Mouse (Mus musculus): ENCODE results near the gene Snorc. TPM values are rescaled to one million over a fixed set of nuclear protein-coding genes. Genes with fewer than 3 reads are reported as not detected.
"Not testable (repeated sequence)": the region's sequence is repeated elsewhere in the genome, so short reads cannot be mapped to it uniquely, and the experiment has no call there.

The Snorc gene
- not detected in 2 replicates for total RNA-seq (2014; rRNA removed)
- 0.79 and 1.5 TPM in 2 replicates for polyA plus RNA-seq (2015; fragmentation: Nextera tagmentation; extraction: Ambion mirVana)

GRCm38 (mm10) chr1:87469971-87470370 lies at the start of gene Snorc:
Snorc (plus strand) TSS chr1:87470271.
- H3K4me3 ChIP-seq (ENCODE audit: low read depth, low read length); H3K27me3 ChIP-seq (ENCODE audit: insufficient read depth, low read length); H3K27ac ChIP-seq (ENCODE audit: low read depth, low read length); DNase-seq; H3K9me3 ChIP-seq (ENCODE audit: low read length); H3K36me3 ChIP-seq (ENCODE audit: insufficient read depth); ATAC-seq; H3K9ac ChIP-seq; H3K4me1 ChIP-seq (ENCODE audit: insufficient read depth); H3K4me2 ChIP-seq (ENCODE audit: low read depth): not testable (repeated sequence)
- 28% methylated on average over 10 of the region's 10 CpGs for WGBS

GRCm38 (mm10) chr1:87435125-87435524 lies 34.9 kb upstream of the Snorc start:
- no peaks in the 10 kb centered on the region for H3K9me3 ChIP-seq (ENCODE audit: low read length)
- ATAC-seq (no peak), DNase-seq (no peak)
- no peaks in the 10 kb centered on the region for H3K27me3 ChIP-seq (ENCODE audit: insufficient read depth, low read length)
- no peak for TF ChIP-seq CTCF (IDR thresholded peaks at IDR 0.05; ENCODE audit: low read depth)
- WGBS: 91% methylated on average over 2 of the region's 2 CpGs
- H3K4me3 ChIP-seq (ENCODE audit: low read depth, low read length): no peak overlapping the region
- no peak overlapping the region for H3K4me2 ChIP-seq (ENCODE audit: low read depth)
- H3K9ac ChIP-seq: no peak overlapping the region
- H3K36me3 ChIP-seq (ENCODE audit: insufficient read depth): peaks cover 62% of the 10 kb centered on the region
- H3K27ac ChIP-seq (ENCODE audit: low read depth, low read length): no peak overlapping the region
- H3K4me1 ChIP-seq (ENCODE audit: insufficient read depth): no peaks in the 10 kb centered on the region

- H3K4me1 ChIP-seq (ENCODE audit: insufficient read depth): no peaks in the 10 kb centered on the region
- H3K9me3 ChIP-seq (ENCODE audit: low read length): no peaks in the 10 kb centered on the region
- H3K9ac ChIP-seq: no peak overlapping the region
- H3K36me3 ChIP-seq (ENCODE audit: insufficient read depth): peaks cover 59% of the 10 kb centered on the region
- no peak overlapping the region for H3K27ac ChIP-seq (ENCODE audit: low read depth, low read length)
- no peak for TF ChIP-seq CTCF (IDR thresholded peaks at IDR 0.05; ENCODE audit: low read depth)
- H3K27me3 ChIP-seq (ENCODE audit: insufficient read depth, low read length): no peaks in the 10 kb centered on the region
- ATAC-seq (no peak), DNase-seq (no peak)
- no peak overlapping the region for H3K4me2 ChIP-seq (ENCODE audit: low read depth)
- 75% methylated on average over 6 of the region's 6 CpGs for WGBS
- H3K4me3 ChIP-seq (ENCODE audit: low read depth, low read length): no peak overlapping the region
Measured at GRCm38 (mm10) chr1:87436583-87436982, 33.5 kb upstream of the Snorc start.

GRCm38 (mm10) chr1:87447183-87448104 lies 22.6 kb upstream of the Snorc start:
- peak; percentile 76 for DNase-seq
- H3K4me3 ChIP-seq (ENCODE audit: low read depth, low read length): no peak overlapping the region
- 34% methylated on average over 5 of the region's 5 CpGs for WGBS
- no peaks in the 10 kb centered on the region for H3K27me3 ChIP-seq (ENCODE audit: insufficient read depth, low read length)
- ATAC-seq: peak; percentile 78
- H3K36me3 ChIP-seq (ENCODE audit: insufficient read depth): peaks cover 71% of the 10 kb centered on the region
- no peak overlapping the region for H3K9ac ChIP-seq
- H3K4me1 ChIP-seq (ENCODE audit: insufficient read depth): no peaks in the 10 kb centered on the region
- H3K27ac ChIP-seq (ENCODE audit: low read depth, low read length): no peak overlapping the region
- no peak overlapping the region for H3K4me2 ChIP-seq (ENCODE audit: low read depth)
- TF ChIP-seq CTCF (IDR thresholded peaks at IDR 0.05; ENCODE audit: low read depth): peak; percentile 82
- no peaks in the 10 kb centered on the region for H3K9me3 ChIP-seq (ENCODE audit: low read length)

GRCm38 (mm10) chr1:87449432-87449831 lies 20.6 kb upstream of the Snorc start:
- Histone ChIP-seq H3K36me3 (ENCODE audit: insufficient read depth) (peaks cover 55% of the 10 kb centered on the region), H3K4me2 (ENCODE audit: low read depth) (no peak overlapping the region), H3K27me3 (ENCODE audit: insufficient read depth, low read length) (no peaks in the 10 kb centered on the region), H3K27ac (ENCODE audit: low read depth, low read length) (no peak overlapping the region), H3K4me1 (ENCODE audit: insufficient read depth) (no peaks in the 10 kb centered on the region), H3K9ac (no peak overlapping the region), H3K9me3 (ENCODE audit: low read length) (no peaks in the 10 kb centered on the region), H3K4me3 (ENCODE audit: low read depth, low read length) (no peak overlapping the region)
- DNase-seq: no peak
- WGBS: 93% methylated on average over 4 of the region's 4 CpGs
- TF ChIP-seq CTCF (IDR thresholded peaks at IDR 0.05; ENCODE audit: low read depth): no peak
- no peak for ATAC-seq

GRCm38 (mm10) chr1:87456425-87456824 lies 13.6 kb upstream of the Snorc start:
- Histone ChIP-seq H3K4me3 (ENCODE audit: low read depth, low read length) (no peak overlapping the region), H3K9ac (no peak overlapping the region), H3K27ac (ENCODE audit: low read depth, low read length) (no peak overlapping the region), H3K9me3 (ENCODE audit: low read length) (no peaks in the 10 kb centered on the region), H3K4me2 (ENCODE audit: low read depth) (no peak overlapping the region), H3K27me3 (ENCODE audit: insufficient read depth, low read length) (no peaks in the 10 kb centered on the region), H3K4me1 (ENCODE audit: insufficient read depth) (no peaks in the 10 kb centered on the region), H3K36me3 (ENCODE audit: insufficient read depth) (0 out of 2 replicates have a peak, but pooled peaks cover 2% of the 10 kb centered on the region)
- DNase-seq (no peak), ATAC-seq (no peak)
- WGBS: 97% methylated on average over 1 of the region's 1 CpGs
- TF ChIP-seq CTCF (IDR thresholded peaks at IDR 0.05; ENCODE audit: low read depth): no peak

GRCm38 (mm10) chr1:87458045-87458444 lies 12.0 kb upstream of the Snorc start:
- Histone ChIP-seq H3K36me3 (ENCODE audit: insufficient read depth) (no peaks in the 10 kb centered on the region), H3K4me1 (ENCODE audit: insufficient read depth) (no peaks in the 10 kb centered on the region), H3K4me3 (ENCODE audit: low read depth, low read length) (no peak overlapping the region), H3K4me2 (ENCODE audit: low read depth) (no peak overlapping the region), H3K9me3 (ENCODE audit: low read length) (no peaks in the 10 kb centered on the region), H3K27me3 (ENCODE audit: insufficient read depth, low read length) (no peaks in the 10 kb centered on the region), H3K27ac (ENCODE audit: low read depth, low read length) (no peak overlapping the region), H3K9ac (no peak overlapping the region)
- DNase-seq (no peak), ATAC-seq (peak; percentile 42; the same call in 1 of the 2 replicates)
- no peak for TF ChIP-seq CTCF (IDR thresholded peaks at IDR 0.05; ENCODE audit: low read depth)
- 56% methylated on average over 4 of the region's 4 CpGs for WGBS

GRCm38 (mm10) chr1:87459856-87460255 lies 10.2 kb upstream of the Snorc start:
- H3K9me3 ChIP-seq (ENCODE audit: low read length); DNase-seq; H3K9ac ChIP-seq; H3K4me2 ChIP-seq (ENCODE audit: low read depth); H3K27me3 ChIP-seq (ENCODE audit: insufficient read depth, low read length); ATAC-seq; H3K4me1 ChIP-seq (ENCODE audit: insufficient read depth); H3K36me3 ChIP-seq (ENCODE audit: insufficient read depth); H3K4me3 ChIP-seq (ENCODE audit: low read depth, low read length); H3K27ac ChIP-seq (ENCODE audit: low read depth, low read length): not testable (repeated sequence)
- WGBS: 91% methylated on average over 5 of the region's 7 CpGs
